13 mouse cellular contexts compared by ENCODE assay signal in genomic region chr3:121435296-121435695, GRCm38 (mm10). TPM values are rescaled to one million over a fixed set of nuclear protein-coding genes. Genes with fewer than 3 reads are reported as not detected.
DNase-seq lines count a peak whose midpoint lies in the region; ATAC-seq and TF ChIP-seq lines count a peak whose summit lies in the region.
"Had no signal": no experiment of that assay in that cellular context is flagged by ENCODE, and none has a peak within 500 bp of the region (broad histone marks: within the 10 kb centered on the region; RNA-seq: fewer than 3 reads in every experiment).

No protein-coding gene starts in this region.

- H3K27me3 ChIP-seq in heart, embryonic 10.5 days (ENCODE audit: insufficient read depth, poor library complexity, severe bottlenecking), result no peaks in the 10 kb centered on the region
- H3K27me3 ChIP-seq in midbrain, embryonic 16.5 days (ENCODE audit: control insufficient read depth, insufficient read depth, low read depth, low read length), result no peaks in the 10 kb centered on the region
- no peaks in the 10 kb centered on the region for H3K27me3 ChIP-seq in midbrain, embryonic 13.5 days
- no peaks in the 10 kb centered on the region for H3K27me3 ChIP-seq in hindbrain, postnatal 0 days (ENCODE audit: insufficient read depth, low read length)
- H3K27me3 ChIP-seq: liver, embryonic 13.5 days had no signal

- H3K27ac ChIP-seq in heart, embryonic 10.5 days, result 0 out of 2 replicates have a peak overlapping the region, but pooled peaks have one; percentile 13
- H3K27ac ChIP-seq in midbrain, embryonic 16.5 days (ENCODE audit: low read length), result 0 out of 2 replicates have a peak overlapping the region, but pooled peaks have one; percentile 24
- no peak overlapping the region for H3K27ac ChIP-seq in midbrain, embryonic 13.5 days
- peak overlapping the region; percentile 27; the same call in 1 of the 2 replicates for H3K27ac ChIP-seq in hindbrain, postnatal 0 days
- H3K27ac ChIP-seq: liver, embryonic 13.5 days; midbrain, embryonic 10.5 days had no signal

- no peaks in the 10 kb centered on the region for H3K9me3 ChIP-seq in heart, embryonic 10.5 days
- no peaks in the 10 kb centered on the region for H3K9me3 ChIP-seq in midbrain, embryonic 16.5 days (replicated peaks; ENCODE audit: control insufficient read depth, low read length, poor library complexity, severe bottlenecking)
- no peaks in the 10 kb centered on the region for H3K9me3 ChIP-seq in midbrain, embryonic 13.5 days
- H3K9me3 ChIP-seq in hindbrain, postnatal 0 days (ENCODE audit: low read length), result no peaks in the 10 kb centered on the region
- H3K9me3 ChIP-seq: liver, embryonic 13.5 days; midbrain, embryonic 10.5 days had no signal

- 0 out of 2 replicates have a peak, but pooled peaks have one; percentile 37 for ATAC-seq in midbrain, embryonic 16.5 days
- no peak for ATAC-seq in midbrain, embryonic 13.5 days
- ATAC-seq in hindbrain, postnatal 0 days, result peak; percentile 67
- ATAC-seq: lung, postnatal 0 days had no signal

- H3K36me3 ChIP-seq in heart, embryonic 10.5 days, result peaks cover 25% of the 10 kb centered on the region; the same call in 1 of the 2 replicates
- H3K36me3 ChIP-seq in midbrain, embryonic 16.5 days (ENCODE audit: control insufficient read depth, insufficient read depth, low read length), result no peaks in the 10 kb centered on the region
- peaks cover 8% of the 10 kb centered on the region; the same call in 1 of the 2 replicates for H3K36me3 ChIP-seq in midbrain, embryonic 13.5 days
- no peaks in the 10 kb centered on the region for H3K36me3 ChIP-seq in hindbrain, postnatal 0 days (ENCODE audit: insufficient read depth, low read length)
- H3K36me3 ChIP-seq: liver, embryonic 13.5 days had no signal

- no peak for DNase-seq in heart, embryonic 10.5 days (ENCODE audit: low spot score)
- no peak for DNase-seq in heart, postnatal 4 days
- DNase-seq in hindbrain, postnatal 0 days (ENCODE audit: low spot score), result no peak
- no peak for DNase-seq in lung, postnatal 25 days (ENCODE audit: low spot score)
- DNase-seq in gastrocnemius, adult 8-10 months (ENCODE audit: low spot score in 2 of 2), result no peak
- DNase-seq: adrenal gland, postnatal 14 days; cerebellum, postnatal 14 days; liver, embryonic 13.5 days had no signal

- no peak for TF ChIP-seq CTCF in hindbrain, postnatal 0 days (IDR thresholded peaks at IDR 0.05; ENCODE audit: low read depth)

- no peak overlapping the region for H3K4me3 ChIP-seq in heart, embryonic 10.5 days
- H3K4me3 ChIP-seq in midbrain, embryonic 16.5 days (ENCODE audit: low read depth, low read length), result no peak overlapping the region
- no peak overlapping the region for H3K4me3 ChIP-seq in midbrain, embryonic 13.5 days (replicated peaks)
- H3K4me3 ChIP-seq in hindbrain, postnatal 0 days (ENCODE audit: low read length), result no peak overlapping the region
- H3K4me3 ChIP-seq: liver, embryonic 13.5 days; midbrain, embryonic 10.5 days had no signal

- no peak overlapping the region for H3K9ac ChIP-seq in midbrain, embryonic 16.5 days (ENCODE audit: low read depth, low read length)
- H3K9ac ChIP-seq in midbrain, embryonic 13.5 days (replicated peaks), result no peak overlapping the region
- H3K9ac ChIP-seq in hindbrain, postnatal 0 days (replicated peaks; ENCODE audit: low read length), result no peak overlapping the region
- H3K9ac ChIP-seq: liver, embryonic 13.5 days had no signal

- no peak overlapping the region for H3K4me2 ChIP-seq in midbrain, embryonic 16.5 days (ENCODE audit: low read length)
- no peak overlapping the region for H3K4me2 ChIP-seq in midbrain, embryonic 13.5 days (replicated peaks)
- peak overlapping the region; percentile 25; the same call in 1 of the 2 replicates for H3K4me2 ChIP-seq in hindbrain, postnatal 0 days (ENCODE audit: low read depth, low read length)
- H3K4me2 ChIP-seq: liver, embryonic 13.5 days had no signal

- peaks cover 86% of the 10 kb centered on the region for H3K4me1 ChIP-seq in heart, embryonic 10.5 days
- peaks cover 34% of the 10 kb centered on the region for H3K4me1 ChIP-seq in midbrain, embryonic 16.5 days (ENCODE audit: control insufficient read depth, insufficient read depth, low read length)
- peaks cover 73% of the 10 kb centered on the region for H3K4me1 ChIP-seq in midbrain, embryonic 13.5 days (replicated peaks)
- no peaks in the 10 kb centered on the region for H3K4me1 ChIP-seq in hindbrain, postnatal 0 days (ENCODE audit: insufficient read depth, low read length)

- 72% methylated on average over 5 of the region's 5 CpGs for WGBS in heart, embryonic 10.5 days
- 72% methylated on average over 5 of the region's 5 CpGs for WGBS in midbrain, embryonic 16.5 days
- 83% methylated on average over 5 of the region's 5 CpGs for WGBS in midbrain, embryonic 13.5 days
- 56% methylated on average over 5 of the region's 5 CpGs for WGBS in hindbrain, postnatal 0 days

RNA-seq across cellular contexts. Expression of gene Cnn3, which starts 9.0 kb away (rescaled TPM):
- polyA plus RNA-seq in heart, embryonic 10.5 days (2016; fragmentation: Nextera tagmentation; extraction: Ambion mirVana), result 493 and 655 TPM in 2 replicates
- total RNA-seq in heart, postnatal 4 days (2021), result 100 to 1,000 TPM; 162 to 167 TPM
- polyA plus RNA-seq in midbrain, embryonic 16.5 days (2015; fragmentation: Nextera tagmentation; extraction: Ambion mirVana), result 311 and 357 TPM in 2 replicates
- 703 and 728 TPM in 2 replicates for polyA plus RNA-seq in midbrain, embryonic 13.5 days (2015; fragmentation: Nextera tagmentation; extraction: Ambion mirVana)
- 180 and 194 TPM in 2 replicates for total RNA-seq in hindbrain, postnatal 0 days (2014; rRNA removed)
- 317 and 348 TPM in 2 replicates for polyA plus RNA-seq in hindbrain, postnatal 0 days (2015; fragmentation: Nextera tagmentation; extraction: Ambion mirVana)
- total RNA-seq in gastrocnemius, adult 8-10 months (2022), result 10 to 100 TPM in 3 of 4 experiments, 1 to 10 TPM in 1; 8.6 to 14.3 (median 11.1) TPM
- total RNA-seq: MEL had no signal
